Mouse (Mus musculus): ENCODE measurements at regions not wholly inside any gene's neighbourhood (a gene's known extent, or its start where the extent isn't known, plus 50 kb on each side); places are given as distances from the start of the nearest gene placed in this dataset.

- DNase-seq (ENCODE audit: low spot score) = no peak
Observed at GRCm38 (mm10) chr4:9094076-9094475, 855.2 kb upstream of the Car8 start.

- DNase-seq (ENCODE audit: low spot score) = no peak
Observed at GRCm38 (mm10) chr4:9083526-9083925, 844.7 kb upstream of the Car8 start.

GRCm38 (mm10) chr4:9081701-9082562 lies 843.1 kb upstream of the Car8 start:
- DNase-seq (ENCODE audit: low spot score) = no peak

- no peak for DNase-seq (ENCODE audit: low spot score)
Observed at GRCm38 (mm10) chr4:9080821-9081493, 842.1 kb upstream of the Car8 start.

GRCm38 (mm10) chr4:9079828-9080245 lies 841.0 kb upstream of the Car8 start:
- DNase-seq (ENCODE audit: low spot score) = no peak

- DNase-seq (ENCODE audit: low spot score) = no peak
Observed at GRCm38 (mm10) chr4:9074447-9074846, 835.6 kb upstream of the Car8 start.

- DNase-seq (ENCODE audit: low spot score) = no peak
Observed at GRCm38 (mm10) chr4:9073736-9074428, 835.0 kb upstream of the Car8 start.

GRCm38 (mm10) chr4:9072321-9072720 lies 833.5 kb upstream of the Car8 start:
- DNase-seq (ENCODE audit: low spot score) = no peak

- DNase-seq (ENCODE audit: low spot score) = no peak
Observed at GRCm38 (mm10) chr4:9067874-9068273, 829.0 kb upstream of the Car8 start.

- DNase-seq (ENCODE audit: low spot score) = no peak
Observed at GRCm38 (mm10) chr4:9065981-9066815, 827.4 kb upstream of the Car8 start.

- no peak for DNase-seq (ENCODE audit: low spot score)
Observed at GRCm38 (mm10) chr4:9061941-9062340, 823.1 kb upstream of the Car8 start.

GRCm38 (mm10) chr4:9060221-9060620 lies 821.4 kb upstream of the Car8 start:
- DNase-seq (ENCODE audit: low spot score) = peak; percentile 60

- peak; percentile 91 for DNase-seq (ENCODE audit: low spot score)
Observed at GRCm38 (mm10) chr4:9057676-9058075, 818.8 kb upstream of the Car8 start.

GRCm38 (mm10) chr4:9057113-9057512 lies 818.3 kb upstream of the Car8 start:
- no peak for DNase-seq (ENCODE audit: low spot score)

- no peak for DNase-seq (ENCODE audit: low spot score)
Observed at GRCm38 (mm10) chr4:9055876-9056275, 817.0 kb upstream of the Car8 start.

- DNase-seq (ENCODE audit: low spot score) = no peak
Observed at GRCm38 (mm10) chr4:9055266-9055820, 816.5 kb upstream of the Car8 start.

GRCm38 (mm10) chr4:9048817-9049216 lies 810.0 kb upstream of the Car8 start:
- DNase-seq (ENCODE audit: low spot score) = no peak

GRCm38 (mm10) chr4:9047151-9047550 lies 808.3 kb upstream of the Car8 start:
- peak; percentile 60 for DNase-seq (ENCODE audit: low spot score)

- no peak for DNase-seq (ENCODE audit: low spot score)
Observed at GRCm38 (mm10) chr4:9046436-9046835, 807.6 kb upstream of the Car8 start.

GRCm38 (mm10) chr4:9046030-9046429 lies 807.2 kb upstream of the Car8 start:
- DNase-seq (ENCODE audit: low spot score) = no peak

- DNase-seq (ENCODE audit: low spot score) = no peak
Observed at GRCm38 (mm10) chr4:9036005-9036404, 797.2 kb upstream of the Car8 start.

Measured in gastrocnemius, adult 18-20 months (tissue).